Mouse (Mus musculus): ENCODE results near the gene Olfr609. TPM values are rescaled to one million over a fixed set of nuclear protein-coding genes. Genes with fewer than 3 reads are reported as not detected.

The Olfr609 gene
- total RNA-seq (2023), result not detected

GRCm38 (mm10) chr7:103497962-103498361, at the start of gene Olfr609:
Olfr609 (minus strand) TSS chr7:103498062.

GRCm38 (mm10) chr7:103542617-103543016, 44.8 kb upstream of the Olfr609 start, which contains the start of gene Olfr612:
Olfr612 (minus strand) TSS chr7:103542717.

GRCm38 (mm10) chr7:103520746-103521145, 22.9 kb upstream of the Olfr609 start, which contains the start of gene Olfr611:
Olfr611 (minus strand) TSS chr7:103520846.

GRCm38 (mm10) chr7:103512022-103512421, 14.2 kb upstream of the Olfr609 start, which contains the start of gene Olfr610:
Olfr610 (minus strand) TSS chr7:103512122.

GRCm38 (mm10) chr7:103469577-103469976, 28.3 kb downstream of the Olfr609 start, which contains the start of gene Olfr608:
Olfr608 (plus strand) TSS chr7:103469877.

GRCm38 (mm10) chr7:103448746-103449145, 49.1 kb downstream of the Olfr609 start, which contains the start of gene Olfr606:
Olfr606 (plus strand) TSS chr7:103449046.

GRCm38 (mm10) chr7:103445339-103445738, 52.5 kb downstream of the Olfr609 start, which contains the start of gene Olfr605:
Olfr605 (minus strand) TSS chr7:103445439.

Other genes with a start within 250 kb of the Olfr609 start
- not detected for gene Usp17ld, start 245.6 kb downstream of the Olfr609 start, total RNA-seq (2023)
- gene Olfr596, start 192.4 kb downstream of the Olfr609 start, total RNA-seq (2023), result not detected
- gene Olfr597, start 181.7 kb downstream of the Olfr609 start, total RNA-seq (2023), result not detected
- not detected for gene Olfr598, start 174.5 kb downstream of the Olfr609 start, total RNA-seq (2023)
- not detected for gene Olfr599, start 162.1 kb downstream of the Olfr609 start, total RNA-seq (2023)
- not detected for gene Olfr600, start 148.4 kb downstream of the Olfr609 start, total RNA-seq (2023)
- gene Olfr601, start 135.4 kb downstream of the Olfr609 start, total RNA-seq (2023), result not detected
- gene Olfr603, start 111.9 kb downstream of the Olfr609 start, total RNA-seq (2023), result not detected
- gene Usp17lc, start 83.0 kb downstream of the Olfr609 start, total RNA-seq (2023), result not detected
- gene Olfr605, start 52.6 kb downstream of the Olfr609 start, total RNA-seq (2023), result not detected
- not detected for gene Olfr606, start 49.0 kb downstream of the Olfr609 start, total RNA-seq (2023)
- not detected for gene Olfr607, start 33.9 kb downstream of the Olfr609 start, total RNA-seq (2023)
- gene Olfr608, start 28.2 kb downstream of the Olfr609 start, total RNA-seq (2023), result not detected
- not detected for gene Olfr610, start 14.1 kb upstream of the Olfr609 start, total RNA-seq (2023)
- gene Olfr611, start 22.8 kb upstream of the Olfr609 start, total RNA-seq (2023), result not detected
- not detected for gene Olfr612, start 44.7 kb upstream of the Olfr609 start, total RNA-seq (2023)
- not detected for gene Olfr613, start 50.0 kb upstream of the Olfr609 start, total RNA-seq (2023)
- gene Olfr615, start 58.0 kb upstream of the Olfr609 start, total RNA-seq (2023), result not detected
- not detected for gene Olfr616, start 71.1 kb upstream of the Olfr609 start, total RNA-seq (2023)
- not detected for gene Olfr617, start 75.0 kb upstream of the Olfr609 start, total RNA-seq (2023)
- not detected for gene Olfr618, start 92.0 kb upstream of the Olfr609 start, total RNA-seq (2023)
- gene Olfr619, start 102.5 kb upstream of the Olfr609 start, total RNA-seq (2023), result not detected
- gene Olfr620, start 114.5 kb upstream of the Olfr609 start, total RNA-seq (2023), result not detected
- not detected for gene Olfr622, start 144.6 kb upstream of the Olfr609 start, total RNA-seq (2023)
- gene Olfr623, start 165.6 kb upstream of the Olfr609 start, total RNA-seq (2023), result not detected
- not detected for gene Olfr624, start 173.1 kb upstream of the Olfr609 start, total RNA-seq (2023)
- not detected for gene Olfr625-ps1, start 184.7 kb upstream of the Olfr609 start, total RNA-seq (2023)
- not detected for gene Olfr243, start 216.6 kb upstream of the Olfr609 start, total RNA-seq (2023)
- not detected for gene Olfr628, start 232.3 kb upstream of the Olfr609 start, total RNA-seq (2023)
- gene Olfr629, start 246.9 kb upstream of the Olfr609 start, total RNA-seq (2023), result not detected

All from CD8-positive naive resting alpha-beta T cell, adult 57 days (primary cell).